In genomic region chr5:97218712-97219111, GRCm38 (mm10) we compare ENCODE assay signal across 21 mouse cellular contexts.
"Had no signal": no experiment of that assay in that cellular context is flagged by ENCODE, and none has a peak within 500 bp of the region (broad histone marks: within the 10 kb centered on the region; RNA-seq: fewer than 3 reads in every experiment).

No protein-coding gene starts in this region.

- H3K27ac ChIP-seq: limb, embryonic 12.5 days; limb, embryonic 15.5 days; liver, embryonic 14.5 days; midbrain, embryonic 15.5 days; stomach, embryonic 15.5 days had no signal

- H3K4me2 ChIP-seq: limb, embryonic 12.5 days; limb, embryonic 15.5 days; liver, embryonic 11.5 days; lung, embryonic 14.5 days; midbrain, embryonic 11.5 days; midbrain, embryonic 15.5 days; stomach, embryonic 15.5 days had no signal

- H3K4me3 ChIP-seq: limb, embryonic 12.5 days; limb, embryonic 15.5 days; megakaryocyte, embryonic 14.5 days; midbrain, embryonic 15.5 days; stomach, embryonic 15.5 days had no signal

- H3K9me3 ChIP-seq: limb, embryonic 12.5 days; limb, embryonic 15.5 days; megakaryocyte, embryonic 14.5 days; midbrain, embryonic 15.5 days; stomach, embryonic 15.5 days had no signal

- DNase-seq: kidney, adult 18-20 months; kidney, adult 9 months; kidney, postnatal 14 days; kidney, postnatal 4 days; left cerebral cortex, postnatal 4 days; liver, postnatal 0 days; lung, embryonic 14.5 days; right cerebral cortex, adult 18-20 months; right cerebral cortex, postnatal 14 days; spleen, adult 18-20 months; thymus, adult 18-20 months; thymus, postnatal 36 days had no signal

- H3K4me1 ChIP-seq: limb, embryonic 12.5 days; limb, embryonic 15.5 days; megakaryocyte, embryonic 14.5 days; stomach, embryonic 15.5 days had no signal

- H3K9ac ChIP-seq: limb, embryonic 12.5 days; limb, embryonic 15.5 days; liver, embryonic 14.5 days; liver, postnatal 0 days; lung, embryonic 14.5 days; midbrain, embryonic 15.5 days; stomach, embryonic 15.5 days had no signal

- H3K36me3 ChIP-seq: limb, embryonic 12.5 days; limb, embryonic 15.5 days; midbrain, embryonic 15.5 days; stomach, embryonic 15.5 days had no signal

- H3K27me3 ChIP-seq: limb, embryonic 12.5 days; limb, embryonic 15.5 days; megakaryocyte, embryonic 14.5 days; midbrain, embryonic 15.5 days; stomach, embryonic 15.5 days had no signal

- ATAC-seq: liver, postnatal 0 days; lung, postnatal 0 days; midbrain, embryonic 15.5 days had no signal
